Mouse (Mus musculus) spleen, embryonic (tissue): ENCODE data around the gene Hsd3b4.
"Not testable (repeated sequence)": the region's sequence is repeated elsewhere in the genome, so short reads cannot be mapped to it uniquely, and the experiment has no call there.

Experiments
- CTCF ChIA-PET: fragments of 350-600 bp; sonication (Branson Sonifier 250); formaldehyde crosslinking; loops from one replicate; lab custom pipeline; 2022; lab: Charles Lee

The Hsd3b4 gene

GRCm38 (mm10) chr3:98510414-98510813 lies at the start of gene Hsd3b4:
Gene Hsd3b4, minus strand, starts transcription at chr3:98510514.
- CTCF ChIA-PET, result not testable (repeated sequence)

GRCm38 (mm10) chr3:98550832-98551231 lies 40.5 kb upstream of the Hsd3b4 start:
- CTCF ChIA-PET, result not testable (repeated sequence)

- CTCF ChIA-PET, result not testable (repeated sequence)
These were observed 39.9 kb upstream of the Hsd3b4 start for GRCm38 (mm10) chr3:98550215-98550614.

GRCm38 (mm10) chr3:98548495-98548894 lies 38.2 kb upstream of the Hsd3b4 start:
- CTCF ChIA-PET, result not testable (repeated sequence)

- CTCF ChIA-PET, result not testable (repeated sequence)
These were observed 37.3 kb upstream of the Hsd3b4 start for GRCm38 (mm10) chr3:98547641-98548040.

- CTCF ChIA-PET, result not testable (repeated sequence)
These were observed 14.7 kb upstream of the Hsd3b4 start for GRCm38 (mm10) chr3:98524978-98525377.

- CTCF ChIA-PET, result not testable (repeated sequence)
These were observed 14.2 kb upstream of the Hsd3b4 start for GRCm38 (mm10) chr3:98524552-98524951.

GRCm38 (mm10) chr3:98522779-98523178 lies 12.5 kb upstream of the Hsd3b4 start:
- CTCF ChIA-PET, result not testable (repeated sequence)

- CTCF ChIA-PET, result not testable (repeated sequence)
These were observed 3.1 kb downstream of the Hsd3b4 start for GRCm38 (mm10) chr3:98507229-98507628.

- CTCF ChIA-PET, result not testable (repeated sequence)
These were observed 12.9 kb downstream of the Hsd3b4 start for GRCm38 (mm10) chr3:98497401-98497800.

- CTCF ChIA-PET, result not testable (repeated sequence)
These were observed 13.6 kb downstream of the Hsd3b4 start for GRCm38 (mm10) chr3:98496762-98497161.

- CTCF ChIA-PET, result not testable (repeated sequence)
These were observed 15.3 kb downstream of the Hsd3b4 start for GRCm38 (mm10) chr3:98495055-98495454.

- CTCF ChIA-PET, result not testable (repeated sequence)
These were observed 16.1 kb downstream of the Hsd3b4 start for GRCm38 (mm10) chr3:98494184-98494583.

GRCm38 (mm10) chr3:98471499-98471898 lies 38.8 kb downstream of the Hsd3b4 start:
- CTCF ChIA-PET, result not testable (repeated sequence)

GRCm38 (mm10) chr3:98471057-98471456 lies 39.3 kb downstream of the Hsd3b4 start:
- CTCF ChIA-PET, result not testable (repeated sequence)

- CTCF ChIA-PET, result not testable (repeated sequence)
These were observed 41.0 kb downstream of the Hsd3b4 start for GRCm38 (mm10) chr3:98469323-98469722.

GRCm38 (mm10) chr3:98457026-98457425 lies 53.3 kb downstream of the Hsd3b4 start, which contains the start of gene Gm4450:
Gene Gm4450, minus strand, starts transcription at chr3:98457126.
- CTCF ChIA-PET, result not testable (repeated sequence)

- CTCF ChIA-PET, result not testable (repeated sequence)
These were observed 56.5 kb downstream of the Hsd3b4 start for GRCm38 (mm10) chr3:98453786-98454185.
